Comparison of ENCODE assay signal across 9 mouse cellular contexts in the genomic region with DNA sequence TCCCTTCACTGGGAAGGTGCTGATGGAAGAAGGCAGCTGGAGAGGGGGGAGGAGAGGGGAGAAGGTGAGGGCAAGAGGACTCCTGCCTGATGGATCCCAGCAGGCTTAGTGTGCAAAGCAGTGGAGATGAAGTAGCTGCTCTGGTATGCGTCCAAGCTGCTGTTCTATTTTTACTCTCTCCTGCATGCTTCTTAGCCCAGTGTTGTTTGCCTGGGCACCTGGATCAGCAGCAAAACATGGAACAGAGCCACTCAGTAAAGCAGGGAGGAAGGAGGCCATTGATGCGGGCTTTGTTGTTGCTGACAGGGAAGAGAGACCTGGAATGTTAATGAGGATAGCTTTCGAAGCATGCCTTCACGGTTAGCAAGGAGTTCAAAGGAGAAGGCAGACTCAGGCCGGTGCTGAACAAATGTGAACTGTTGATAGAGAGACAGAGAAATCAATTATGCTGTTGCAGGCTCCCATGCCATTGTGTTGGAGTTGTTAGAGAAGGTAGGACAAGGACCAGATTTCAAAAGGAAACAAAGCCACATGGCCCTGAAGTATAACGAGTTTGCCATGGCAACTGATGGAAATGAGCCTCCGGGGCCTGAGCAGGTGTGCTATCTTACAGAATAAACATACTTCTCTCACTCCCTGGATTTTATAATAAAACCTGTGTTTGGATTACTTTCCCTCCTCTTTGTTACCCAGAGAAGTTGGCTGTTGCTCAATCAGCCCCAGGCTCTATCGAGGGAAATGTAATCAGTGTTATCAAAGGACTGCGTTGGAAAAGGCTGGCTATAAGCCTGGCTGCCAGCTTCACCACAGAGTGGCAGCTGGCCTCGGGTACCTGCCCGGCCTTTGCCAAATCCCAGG. TPM values are rescaled to one million over a fixed set of nuclear protein-coding genes. Genes with fewer than 3 reads are reported as not detected.
DNase-seq lines count a peak whose midpoint lies in the region; ATAC-seq and TF ChIP-seq lines count a peak whose summit lies in the region.
"Had no signal": no experiment of that assay in that cellular context is flagged by ENCODE, and none has a peak within 500 bp of the region (broad histone marks: within the 10 kb centered on the region; RNA-seq: fewer than 3 reads in every experiment).

No protein-coding gene starts in this region.

- H3K4me3 ChIP-seq in C2C12 (ENCODE audit: insufficient read depth, poor library complexity, severe bottlenecking), result no peak overlapping the region
- no peak overlapping the region for H3K4me3 ChIP-seq in forebrain, embryonic 11.5 days (ENCODE audit: low read depth, low read length)
- no peak overlapping the region for H3K4me3 ChIP-seq in left cerebral cortex, adult 2 months
- H3K4me3 ChIP-seq in midbrain, embryonic 13.5 days (replicated peaks), result no peak overlapping the region

- H3K9me3 ChIP-seq in forebrain, embryonic 11.5 days (ENCODE audit: control insufficient read depth, low read length), result no peaks in the 10 kb centered on the region
- H3K9me3 ChIP-seq in midbrain, embryonic 13.5 days, result no peaks in the 10 kb centered on the region

- ATAC-seq in forebrain, embryonic 11.5 days (replicated peaks; ENCODE audit: low FRiP score), result peak; percentile 90
- ATAC-seq in midbrain, embryonic 13.5 days, result peak; percentile 91

- no peaks in the 10 kb centered on the region for H3K36me3 ChIP-seq in C2C12 (ENCODE audit: control insufficient read depth, insufficient read depth)
- H3K36me3 ChIP-seq in forebrain, embryonic 11.5 days (ENCODE audit: control insufficient read depth, insufficient read depth, low read length), result no peaks in the 10 kb centered on the region
- H3K36me3 ChIP-seq in midbrain, embryonic 13.5 days, result no peaks in the 10 kb centered on the region; the same call in 1 of the 2 replicates

- no peak overlapping the region for H3K4me2 ChIP-seq in forebrain, embryonic 11.5 days (ENCODE audit: low read depth, low read length, severe bottlenecking)
- H3K4me2 ChIP-seq in midbrain, embryonic 13.5 days (replicated peaks), result peak overlapping the region; percentile 14; the same call in 1 of the 2 replicates

- H3K4me1 ChIP-seq in forebrain, embryonic 11.5 days (replicated peaks; ENCODE audit: control insufficient read depth, insufficient read depth, low read length), result peaks cover 16% of the 10 kb centered on the region
- peaks cover 35% of the 10 kb centered on the region for H3K4me1 ChIP-seq in midbrain, embryonic 13.5 days (replicated peaks)

- H3K79me3 ChIP-seq in C2C12 (ENCODE audit: low read depth), result no peaks in the 10 kb centered on the region

- no peak for TF ChIP-seq CTCF in C2C12 (IDR thresholded peaks at IDR 0.05; ENCODE audit: control insufficient read depth, insufficient read depth, insufficient read length)
- no peak for TF ChIP-seq CTCF in left cerebral cortex, adult 2 months (IDR thresholded peaks at IDR 0.05)

- H3ac ChIP-seq in C2C12 (ENCODE audit: control insufficient read depth, insufficient read length, low read depth), result no peak overlapping the region

- H3K79me2 ChIP-seq in C2C12 (ENCODE audit: control insufficient read depth, insufficient read depth), result no peaks in the 10 kb centered on the region

- H3K27ac ChIP-seq in forebrain, embryonic 11.5 days (ENCODE audit: low read depth, low read length), result peak overlapping the region; percentile 80
- H3K27ac ChIP-seq in left cerebral cortex, adult 2 months, result peak overlapping the region; percentile 28; the same call in 1 of the 2 replicates
- H3K27ac ChIP-seq in midbrain, embryonic 13.5 days, result peak overlapping the region; percentile 94
- H3K27ac ChIP-seq: macrophage had no signal

- H3K9ac ChIP-seq in forebrain, embryonic 11.5 days (ENCODE audit: low read length), result peak overlapping the region; percentile 20; the same call in 1 of the 2 replicates
- H3K9ac ChIP-seq in midbrain, embryonic 13.5 days (replicated peaks), result peak overlapping the region; percentile 42

- intact Hi-C loops in heart, postnatal 36 days (cut with DNase I), result loop anchor here (5.0 kb wide), 2 partner anchors 42 to 73 kb away; a partner anchor contains a TSS
- intact Hi-C loops in left cerebral cortex, adult 2 months (cut with DNase I), result no loop called here

- peak; percentile 84 for DNase-seq in brain, adult 2 months (ENCODE audit: low read depth, low spot score)
- DNase-seq in forebrain, embryonic 11.5 days (ENCODE audit: low spot score), result peak; percentile 60
- peak; percentile 29 to 44 for DNase-seq in heart, postnatal 36 days
- DNase-seq in left cerebral cortex, adult 2 months (ENCODE audit: extremely low spot score in 1 of 2, low spot score in 2 of 2), result peak; percentile 21 to 25
- DNase-seq in yolk sac, embryonic 10.5 days (ENCODE audit: low spot score), result peak; percentile 87
- no peak for DNase-seq in spleen, adult 12 weeks (ENCODE audit: low spot score)

- H3K27me3 ChIP-seq in C2C12 (ENCODE audit: control insufficient read depth, insufficient read depth, insufficient read length), result no peaks in the 10 kb centered on the region
- H3K27me3 ChIP-seq in forebrain, embryonic 11.5 days (ENCODE audit: control insufficient read depth, insufficient read depth, low read length), result no peaks in the 10 kb centered on the region
- no peaks in the 10 kb centered on the region for H3K27me3 ChIP-seq in midbrain, embryonic 13.5 days

- WGBS in forebrain, embryonic 11.5 days, result 4% methylated on average over 11 of the region's 11 CpGs
- WGBS in midbrain, embryonic 13.5 days, result 5% methylated on average over 11 of the region's 11 CpGs

TF ChIP-seq in C2C12, 6 proteins besides CTCF, POLR2A, EP300 and RAD21:
- TF ChIP-seq CEBPB (IDR thresholded peaks at IDR 0.05; ENCODE audit: low read depth) (peak; percentile 3), MYOD1 (IDR thresholded peaks at IDR 0.05; ENCODE audit: control insufficient read depth, insufficient read length, low read depth) (peak; percentile 86), FOSL1 (IDR thresholded peaks at IDR 0.05; ENCODE audit: insufficient read depth, low read length, poor library complexity, severe bottlenecking) (no peak), USF1 (IDR thresholded peaks at IDR 0.05; ENCODE audit: low read depth) (no peak)

RNA-seq across cellular contexts. Expression of a gene that starts 46.9 kb away (rescaled TPM):
- polyA plus RNA-seq in C2C12 (2012; fragmentation: generic; extraction: Trizol), result 2.9 TPM
- 3.8 and 5.4 TPM in 2 replicates for polyA plus RNA-seq in forebrain, embryonic 11.5 days (2014; fragmentation: Nextera tagmentation; extraction: Ambion mirVana)
- 1 to 10 TPM; 7.2 to 8.0 TPM for total RNA-seq in heart, postnatal 36 days (2021)
- total RNA-seq in left cerebral cortex, adult 2 months (2021), result under 1 TPM; 0.61 to 0.82 TPM
- polyA plus RNA-seq in midbrain, embryonic 13.5 days (2015; fragmentation: Nextera tagmentation; extraction: Ambion mirVana), result 4.1 and 5.9 TPM in 2 replicates

Comparison
In these comparisons a context has a peak if more than half of its experiments do, and no peak if none do; other contexts are left out.
1. H3K27ac ChIP-seq: peak in every context shown above with its lines; median percentile 94 in midbrain, embryonic 13.5 days; 80 in forebrain, embryonic 11.5 days; 28 in left cerebral cortex, adult 2 months.